Mouse (Mus musculus) left cerebral cortex, adult 8-10 months (tissue): ENCODE measurements around the gene Dnase1l1. TPM values are rescaled to one million over a fixed set of nuclear protein-coding genes. Genes with fewer than 3 reads are reported as not detected.

Source experiments
- DNase-seq, 2 experiments: peaks; one replicate each; pipeline ENCODE4 v3.0.0; 2022; ENCODE audit warnings: low spot score in 2 of 2
- total RNA-seq, 4 experiments: library from RNA; stranded (reverse); gene quantifications; 2 replicates each; pipeline ENCODE4 v1.2.4; 2022

Gene Dnase1l1
- 1 to 10 TPM; 1.8 to 5.0 (median 3.1) TPM for total RNA-seq

- DNase-seq = peak in 1 of 2 experiments; percentile 75
These were observed at the start of gene Dnase1l1, which contains the start of gene Taz for GRCm38 (mm10) chrX:74281732-74282394. Gene Dnase1l1 (minus strand): TSS chrX:74282337. Gene Taz (plus strand): TSS chrX:74281912.

- no peak for DNase-seq
These were observed 48.2 kb upstream of the Dnase1l1 start for GRCm38 (mm10) chrX:74330166-74330930.

GRCm38 (mm10) chrX:74329215-74329671 is 47.1 kb upstream of the Dnase1l1 start:
- DNase-seq = no peak

- peak; percentile 26 to 44 for DNase-seq
These were observed 46.6 kb upstream of the Dnase1l1 start, which contains the start of gene Plxna3 for GRCm38 (mm10) chrX:74328725-74329161. Gene Plxna3 (plus strand): TSS chrX:74329066.

- DNase-seq = peak; percentile 66 to 88
These were observed 30.7 kb upstream of the Dnase1l1 start, which contains the start of gene Fam50a for GRCm38 (mm10) chrX:74312540-74313464. Gene Fam50a (plus strand): TSS chrX:74313033.

- DNase-seq = peak in 1 of 2 experiments; percentile 33
These were observed 22.9 kb upstream of the Dnase1l1 start, which contains the start of gene Gdi1 for GRCm38 (mm10) chrX:74304867-74305700. Gene Gdi1 (plus strand): TSS chrX:74304998.

- no peak for DNase-seq
These were observed 17.6 kb upstream of the Dnase1l1 start for GRCm38 (mm10) chrX:74299721-74300120.

GRCm38 (mm10) chrX:74298348-74298747 is 16.2 kb upstream of the Dnase1l1 start:
- no peak for DNase-seq

GRCm38 (mm10) chrX:74296538-74297448 is 14.7 kb upstream of the Dnase1l1 start, which contains the start of gene Atp6ap1:
Gene Atp6ap1 (plus strand): TSS chrX:74297097.
- DNase-seq = peak; percentile 88 to 94

GRCm38 (mm10) chrX:74293431-74293830 is 11.3 kb upstream of the Dnase1l1 start:
- no peak for DNase-seq

- DNase-seq = no peak
These were observed 928 bp upstream of the Dnase1l1 start for GRCm38 (mm10) chrX:74283092-74283437.

GRCm38 (mm10) chrX:74282395-74283091 is 406 bp upstream of the Dnase1l1 start:
- DNase-seq = peak; percentile 72 to 83

GRCm38 (mm10) chrX:74281041-74281731 is 951 bp downstream of the Dnase1l1 start:
- DNase-seq = no peak

- no peak for DNase-seq
These were observed 4.2 kb downstream of the Dnase1l1 start for GRCm38 (mm10) chrX:74277916-74278315.

GRCm38 (mm10) chrX:74273422-74274322 is 8.5 kb downstream of the Dnase1l1 start:
- no peak for DNase-seq

GRCm38 (mm10) chrX:74270902-74271551 is 11.1 kb downstream of the Dnase1l1 start:
- DNase-seq = peak in 1 of 2 experiments; percentile 12
